Mouse (Mus musculus) forebrain, embryonic 12.5 days (tissue): ENCODE measurements at regions not wholly inside any gene's neighbourhood (a gene's known extent, or its start where the extent isn't known, plus 50 kb on each side); places are given as distances from the start of the nearest gene placed in this dataset.
"Not testable (repeated sequence)": the region's sequence is repeated elsewhere in the genome, so short reads cannot be mapped to it uniquely, and the experiment has no call there.

Experiments
- ATAC-seq: fragments of 200-750 bp; cut with Nextera tagmentation; 2 replicates; pipeline ENCODE4 v1.8.0; 2017; ENCODE audit warnings: moderate TSS enrichment; ENCODE audit not compliant: low FRiP score
- H3K27ac ChIP-seq: fragments of 300-500 bp; sonication (generic); 2 replicates; pipeline ENCODE4 v1.5.1; 2016; ENCODE audit warnings: mild to moderate bottlenecking
- H3K27me3 ChIP-seq: fragments of 300-500 bp; sonication (generic); 2 replicates; pipeline ENCODE4 v1.6.1; 2016; ENCODE audit warnings: mild to moderate bottlenecking
- H3K36me3 ChIP-seq: fragments of 300-500 bp; sonication (generic); replicated peaks from 2 replicates; pipeline ENCODE4 v1.6.1; 2016; ENCODE audit warnings: mild to moderate bottlenecking
- H3K4me1 ChIP-seq: fragments of 300-500 bp; sonication (generic); 2 replicates; pipeline ENCODE4 v1.6.1; 2016
- H3K4me2 ChIP-seq: fragments of 300-500 bp; sonication (generic); 2 replicates; pipeline ENCODE4 v1.6.1; 2016; ENCODE audit warnings: mild to moderate bottlenecking, moderate library complexity
- H3K4me3 ChIP-seq: fragments of 300-500 bp; sonication (generic); replicated peaks from 2 replicates; pipeline ENCODE4 v1.5.1; 2016; ENCODE audit warnings: mild to moderate bottlenecking
- H3K9ac ChIP-seq: fragments of 300-500 bp; sonication (generic); 2 replicates; pipeline ENCODE4 v1.6.1; 2016; ENCODE audit warnings: mild to moderate bottlenecking
- H3K9me3 ChIP-seq: fragments of 300-500 bp; sonication (generic); 2 replicates; pipeline ENCODE4 v1.6.1; 2016
- WGBS: fragments of 180-500 bp; shearing (Covaris S2); methylation state at CpG from one replicate; pipeline ENCODE4 v1.1.7; 2016; 5-methylcytosine and 5-hydroxymethylcytosine counted together

- peaks cover 8% of the 10 kb centered on the region for H3K9me3 ChIP-seq
- no peaks in the 10 kb centered on the region for H3K4me1 ChIP-seq
- no peak for ATAC-seq
- H3K9ac ChIP-seq = no peak overlapping the region
- no peak overlapping the region for H3K27ac ChIP-seq
- no peaks in the 10 kb centered on the region for H3K36me3 ChIP-seq
- H3K27me3 ChIP-seq = peaks cover 3% of the 10 kb centered on the region; the same call in 1 of the 2 replicates
- H3K4me3 ChIP-seq = no peak overlapping the region
- H3K4me2 ChIP-seq = no peak overlapping the region
Measured at GRCm38 (mm10) chr7:129750936-129751335, 159.3 kb downstream of the Wdr11 start.

GRCm38 (mm10) chr7:129754737-129755136 is 163.1 kb downstream of the Wdr11 start:
- no peak overlapping the region for H3K4me3 ChIP-seq
- 79% methylated on average over 5 of the region's 5 CpGs for WGBS
- no peaks in the 10 kb centered on the region for H3K27me3 ChIP-seq
- 0 out of 2 replicates have a peak, but pooled peaks cover 3% of the 10 kb centered on the region for H3K4me1 ChIP-seq
- no peaks in the 10 kb centered on the region for H3K36me3 ChIP-seq
- no peak overlapping the region for H3K27ac ChIP-seq
- no peaks in the 10 kb centered on the region for H3K9me3 ChIP-seq
- H3K9ac ChIP-seq = no peak overlapping the region
- H3K4me2 ChIP-seq = no peak overlapping the region
- no peak for ATAC-seq

- ATAC-seq = no peak
- Histone ChIP-seq H3K27me3 (no peaks in the 10 kb centered on the region), H3K9me3 (no peaks in the 10 kb centered on the region), H3K9ac (no peak overlapping the region), H3K4me1 (0 out of 2 replicates have a peak, but pooled peaks cover 5% of the 10 kb centered on the region), H3K4me3 (no peak overlapping the region), H3K36me3 (no peaks in the 10 kb centered on the region), H3K27ac (no peak overlapping the region), H3K4me2 (no peak overlapping the region)
- 93% methylated on average over 6 of the region's 6 CpGs for WGBS
Measured at GRCm38 (mm10) chr7:129756138-129756537, 164.5 kb downstream of the Wdr11 start.

- 73% methylated on average over 4 of the region's 4 CpGs for WGBS
- Histone ChIP-seq H3K27me3 (no peaks in the 10 kb centered on the region), H3K4me1 (peaks cover 15% of the 10 kb centered on the region; the same call in 1 of the 2 replicates), H3K9me3 (no peaks in the 10 kb centered on the region), H3K27ac (no peak overlapping the region), H3K4me3 (no peak overlapping the region), H3K36me3 (no peaks in the 10 kb centered on the region), H3K4me2 (no peak overlapping the region), H3K9ac (no peak overlapping the region)
- ATAC-seq = no peak
Measured at GRCm38 (mm10) chr7:129759848-129760247, 168.2 kb downstream of the Wdr11 start.

- no peak for ATAC-seq
- Histone ChIP-seq H3K27me3 (no peaks in the 10 kb centered on the region), H3K4me2 (no peak overlapping the region), H3K9me3 (no peaks in the 10 kb centered on the region), H3K4me3 (no peak overlapping the region), H3K36me3 (no peaks in the 10 kb centered on the region), H3K27ac (no peak overlapping the region), H3K4me1 (peaks cover 15% of the 10 kb centered on the region; the same call in 1 of the 2 replicates), H3K9ac (no peak overlapping the region)
- 84% methylated on average over 2 of the region's 2 CpGs for WGBS
Measured at GRCm38 (mm10) chr7:129760386-129760785, 168.7 kb downstream of the Wdr11 start.

GRCm38 (mm10) chr7:129763754-129764153 is 172.1 kb downstream of the Wdr11 start:
- 44% methylated on average over 5 of the region's 5 CpGs for WGBS
- H3K9me3 ChIP-seq = no peaks in the 10 kb centered on the region
- no peak for ATAC-seq
- no peak overlapping the region for H3K4me2 ChIP-seq
- no peak overlapping the region for H3K9ac ChIP-seq
- no peak overlapping the region for H3K4me3 ChIP-seq
- peaks cover 22% of the 10 kb centered on the region; the same call in 1 of the 2 replicates for H3K4me1 ChIP-seq
- H3K27ac ChIP-seq = no peak overlapping the region
- no peaks in the 10 kb centered on the region for H3K36me3 ChIP-seq
- no peaks in the 10 kb centered on the region for H3K27me3 ChIP-seq

GRCm38 (mm10) chr7:129764456-129764970 is 172.8 kb downstream of the Wdr11 start:
- Histone ChIP-seq H3K9me3 (no peaks in the 10 kb centered on the region), H3K4me3 (no peak overlapping the region), H3K27ac (no peak overlapping the region), H3K4me2 (no peak overlapping the region), H3K4me1 (peaks cover 21% of the 10 kb centered on the region; the same call in 1 of the 2 replicates), H3K27me3 (no peaks in the 10 kb centered on the region), H3K9ac (no peak overlapping the region), H3K36me3 (no peaks in the 10 kb centered on the region)
- no peak for ATAC-seq
- WGBS = 87% methylated on average over 5 of the region's 5 CpGs

GRCm38 (mm10) chr7:129765681-129766080 is 174.0 kb downstream of the Wdr11 start:
- 89% methylated on average over 7 of the region's 7 CpGs for WGBS
- no peak overlapping the region for H3K4me2 ChIP-seq
- no peak overlapping the region for H3K4me3 ChIP-seq
- H3K4me1 ChIP-seq = peaks cover 17% of the 10 kb centered on the region; the same call in 1 of the 2 replicates
- H3K9ac ChIP-seq = no peak overlapping the region
- no peaks in the 10 kb centered on the region for H3K36me3 ChIP-seq
- H3K27ac ChIP-seq = no peak overlapping the region
- ATAC-seq = no peak
- no peaks in the 10 kb centered on the region for H3K27me3 ChIP-seq
- H3K9me3 ChIP-seq = no peaks in the 10 kb centered on the region

GRCm38 (mm10) chr7:129766087-129766834 is 174.6 kb downstream of the Wdr11 start:
- Histone ChIP-seq H3K9ac (no peak overlapping the region), H3K27ac (no peak overlapping the region), H3K36me3 (no peaks in the 10 kb centered on the region), H3K4me1 (peaks cover 17% of the 10 kb centered on the region; the same call in 1 of the 2 replicates), H3K4me2 (no peak overlapping the region), H3K4me3 (no peak overlapping the region), H3K9me3 (no peaks in the 10 kb centered on the region), H3K27me3 (peaks cover 3% of the 10 kb centered on the region; the same call in 1 of the 2 replicates)
- WGBS = 76% methylated on average over 6 of the region's 6 CpGs
- ATAC-seq = no peak

- H3K27ac ChIP-seq, H3K4me3 ChIP-seq, H3K9me3 ChIP-seq, H3K9ac ChIP-seq, H3K4me2 ChIP-seq, ATAC-seq, H3K36me3 ChIP-seq: not testable (repeated sequence)
- peaks cover 18% of the 10 kb centered on the region for H3K4me1 ChIP-seq
- peaks cover 27% of the 10 kb centered on the region for H3K27me3 ChIP-seq
- 88% methylated on average over 1 of the region's 1 CpGs for WGBS
Measured at GRCm38 (mm10) chr7:129769673-129770072, 178.0 kb downstream of the Wdr11 start.

GRCm38 (mm10) chr7:129771876-129772275 is 180.2 kb downstream of the Wdr11 start:
- no peaks in the 10 kb centered on the region for H3K9me3 ChIP-seq
- no peak for ATAC-seq
- H3K27ac ChIP-seq = no peak overlapping the region
- H3K9ac ChIP-seq = no peak overlapping the region
- no peaks in the 10 kb centered on the region for H3K36me3 ChIP-seq
- peaks cover 36% of the 10 kb centered on the region for H3K27me3 ChIP-seq
- H3K4me3 ChIP-seq = no peak overlapping the region
- peaks cover 16% of the 10 kb centered on the region for H3K4me1 ChIP-seq
- WGBS = 84% methylated on average over 2 of the region's 2 CpGs
- H3K4me2 ChIP-seq = no peak overlapping the region

GRCm38 (mm10) chr7:129772540-129773331 is 181.1 kb downstream of the Wdr11 start:
- H3K9me3 ChIP-seq = no peaks in the 10 kb centered on the region
- peaks cover 16% of the 10 kb centered on the region for H3K4me1 ChIP-seq
- no peak overlapping the region for H3K4me2 ChIP-seq
- no peak overlapping the region for H3K9ac ChIP-seq
- 75% methylated on average over 11 of the region's 11 CpGs for WGBS
- peaks cover 39% of the 10 kb centered on the region for H3K27me3 ChIP-seq
- no peaks in the 10 kb centered on the region for H3K36me3 ChIP-seq
- no peak overlapping the region for H3K4me3 ChIP-seq
- ATAC-seq = no peak
- H3K27ac ChIP-seq = no peak overlapping the region
